Mouse (Mus musculus): ENCODE measurements around the gene Rbfox1.

GRCm38 (mm10) chr16:6906001-6906400 lies 1020.8 kb downstream of the Rbfox1 start:
- no peak for TF ChIP-seq GATA1 (IDR thresholded peaks at IDR 0.05; ENCODE audit: borderline replicate concordance, low read length)
- no peak for TF ChIP-seq FLI1 (IDR thresholded peaks at IDR 0.05; ENCODE audit: low read length)

All from megakaryocyte, embryonic 14.5 days (primary cell).